Mouse (Mus musculus) hindbrain, embryonic 16.5 days (tissue): ENCODE results near the gene H2al1g. TPM values are rescaled to one million over a fixed set of nuclear protein-coding genes. Genes with fewer than 3 reads are reported as not detected.

Experiments
- ATAC-seq: fragments of 200-750 bp; cut with Nextera tagmentation; 2 replicates; pipeline ENCODE4 v1.8.0; 2017; ENCODE audit warnings: moderate TSS enrichment, moderate library complexity
- H3K27ac ChIP-seq: fragments of 300-500 bp; sonication (generic); 2 replicates; pipeline ENCODE4 v1.5.1; 2014; ENCODE audit warnings: low read depth, mild to moderate bottlenecking, control low read depth, low read length, moderate library complexity
- H3K27me3 ChIP-seq: fragments of 300-500 bp; sonication (generic); replicated peaks from 2 replicates; pipeline ENCODE4 v1.6.1; 2014; ENCODE audit warnings: low read length; ENCODE audit not compliant: control insufficient read depth, insufficient read depth
- H3K36me3 ChIP-seq: fragments of 300-500 bp; sonication (generic); 2 replicates; pipeline ENCODE4 v1.6.1; 2014; ENCODE audit warnings: mild to moderate bottlenecking, low read length, moderate library complexity, mixed read lengths; ENCODE audit not compliant: control insufficient read depth, insufficient read depth
- H3K4me1 ChIP-seq: fragments of 300-500 bp; sonication (generic); 2 replicates; pipeline ENCODE4 v1.6.1; 2014; ENCODE audit warnings: low read depth, low read length; ENCODE audit not compliant: control insufficient read depth, insufficient read depth
- H3K4me2 ChIP-seq: fragments of 300-500 bp; sonication (generic); 2 replicates; pipeline ENCODE4 v1.6.1; 2014; ENCODE audit warnings: mild to moderate bottlenecking, low read length, control low read depth, moderate library complexity
- H3K4me3 ChIP-seq: fragments of 300-500 bp; sonication (generic); 2 replicates; pipeline ENCODE4 v1.5.1; 2014; ENCODE audit warnings: mild to moderate bottlenecking, low read length, control low read depth, moderate library complexity
- H3K9ac ChIP-seq: fragments of 300-500 bp; sonication (generic); 2 replicates; pipeline ENCODE4 v1.6.1; 2014; ENCODE audit warnings: low read depth, mild to moderate bottlenecking, control low read depth, low read length, moderate library complexity
- H3K9me3 ChIP-seq: fragments of 300-500 bp; sonication (generic); 2 replicates; pipeline ENCODE4 v1.6.1; 2014; ENCODE audit warnings: mild to moderate bottlenecking, low read length, moderate library complexity; ENCODE audit not compliant: control insufficient read depth
- WGBS: fragments of 180-500 bp; shearing (Covaris S2); extraction: QIAGEN DNeasy Blood & Tissue Kit; methylation state at CpG from one replicate; pipeline ENCODE4 v1.1.7; 2014; 5-methylcytosine and 5-hydroxymethylcytosine counted together
- polyA plus RNA-seq: library from polyadenylated mRNA; unstranded; fragments of >200 nt; fragmentation: Nextera tagmentation; extraction: Ambion mirVana; gene quantifications from 2 replicates; pipeline ENCODE4 v1.2.1, GENCODE M21; 2015

The H2al1g gene
- polyA plus RNA-seq, 1 experiment from 2014 or later: not detected

GRCm38 (mm10) chrX:11360823-11361222 is 42.8 kb downstream of the H2al1g start:
- H3K9me3 ChIP-seq: no peaks in the 10 kb centered on the region
- WGBS: 73% methylated on average over 6 of the region's 6 CpGs
- ATAC-seq: no peak
- H3K4me1 ChIP-seq: peaks cover 2% of the 10 kb centered on the region
- no peak overlapping the region for H3K4me3 ChIP-seq
- no peaks in the 10 kb centered on the region for H3K36me3 ChIP-seq
- no peaks in the 10 kb centered on the region; the same call in 1 of the 2 replicates for H3K27me3 ChIP-seq
- no peak overlapping the region for H3K4me2 ChIP-seq
- H3K9ac ChIP-seq: no peak overlapping the region
- no peak overlapping the region for H3K27ac ChIP-seq

GRCm38 (mm10) chrX:11361261-11361660 is 43.2 kb downstream of the H2al1g start:
- peaks cover 2% of the 10 kb centered on the region for H3K4me1 ChIP-seq
- no peak overlapping the region for H3K4me3 ChIP-seq
- ATAC-seq: no peak
- no peaks in the 10 kb centered on the region for H3K27me3 ChIP-seq
- H3K9me3 ChIP-seq: no peaks in the 10 kb centered on the region
- H3K36me3 ChIP-seq: no peaks in the 10 kb centered on the region
- WGBS: 100% methylated on average over 2 of the region's 2 CpGs
- no peak overlapping the region for H3K4me2 ChIP-seq
- no peak overlapping the region for H3K27ac ChIP-seq
- no peak overlapping the region for H3K9ac ChIP-seq

- Histone ChIP-seq H3K4me3 (no peak overlapping the region), H3K9me3 (no peaks in the 10 kb centered on the region), H3K4me2 (no peak overlapping the region), H3K36me3 (no peaks in the 10 kb centered on the region), H3K27me3 (no peaks in the 10 kb centered on the region), H3K27ac (no peak overlapping the region), H3K4me1 (peaks cover 2% of the 10 kb centered on the region), H3K9ac (no peak overlapping the region)
- peak; percentile 86 for ATAC-seq
- 47% methylated on average over 6 of the region's 6 CpGs for WGBS
These were observed 45.8 kb downstream of the H2al1g start for GRCm38 (mm10) chrX:11363890-11364289.

- no peak overlapping the region for H3K27ac ChIP-seq
- 28% methylated on average over 12 of the region's 12 CpGs for WGBS
These were observed 47.1 kb downstream of the H2al1g start for GRCm38 (mm10) chrX:11365151-11365550.

More at GRCm38 (mm10) chrX:11365151-11365550, 47.1 kb downstream of the H2al1g start:
- Histone ChIP-seq H3K9me3 (no peaks in the 10 kb centered on the region), H3K27me3 (no peaks in the 10 kb centered on the region), H3K9ac (no peak overlapping the region), H3K4me3 (no peak overlapping the region), H3K36me3 (no peaks in the 10 kb centered on the region), H3K4me1 (peaks cover 2% of the 10 kb centered on the region), H3K4me2 (no peak overlapping the region)
- ATAC-seq: peak; percentile 34; the same call in 1 of the 2 replicates

Other genes with a start within 250 kb of the H2al1g start
- not detected in 2 replicates for gene H2al1a, start 19.0 kb upstream of the H2al1g start, polyA plus RNA-seq
- not detected in 2 replicates for gene H2al1b, start 15.8 kb upstream of the H2al1g start, polyA plus RNA-seq
- gene H2al1c, start 12.6 kb upstream of the H2al1g start, polyA plus RNA-seq: not detected in 2 replicates
- gene H2al1d, start 9.4 kb upstream of the H2al1g start, polyA plus RNA-seq: not detected in 2 replicates
- gene H2al1e, start 6.3 kb upstream of the H2al1g start, polyA plus RNA-seq: not detected in 2 replicates
- not detected in 2 replicates for gene H2al1f, start 3.1 kb upstream of the H2al1g start, polyA plus RNA-seq
- gene H2al1h, start 3.2 kb downstream of the H2al1g start, polyA plus RNA-seq: not detected in 2 replicates
- gene H2al1i, start 6.4 kb downstream of the H2al1g start, polyA plus RNA-seq: not detected in 2 replicates
- gene H2al1j, start 9.6 kb downstream of the H2al1g start, polyA plus RNA-seq: not detected in 2 replicates